Mouse (Mus musculus): ENCODE data around the gene Rbm8a2.

Rbm8a2 gene

DNA sequence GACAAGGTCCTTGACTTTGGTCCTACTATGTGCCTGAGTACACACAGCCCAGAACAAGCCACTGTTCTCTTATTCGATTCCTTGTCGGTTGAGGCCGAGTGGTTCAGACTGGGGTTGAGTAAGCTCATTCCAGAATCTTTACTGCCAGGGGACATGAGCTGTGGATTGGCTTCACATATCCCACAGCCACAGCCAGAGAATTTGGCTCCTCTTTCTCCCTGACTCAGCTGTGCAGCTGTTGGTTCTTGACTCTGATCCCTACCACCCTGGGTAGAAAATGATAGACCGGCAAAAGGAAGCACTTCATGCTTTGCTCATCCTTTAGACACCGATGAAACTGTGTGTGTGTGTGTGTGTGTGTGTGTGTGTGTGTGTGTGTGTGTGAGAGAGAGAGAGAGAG is 47.5 kb downstream of the Rbm8a2 start:
- DNase-seq (ENCODE audit: low read depth, low spot score): peak; percentile 18

Measured in skeletal muscle tissue, adult 2 months (tissue).